Mouse (Mus musculus) kidney, adult 8-10 months (tissue): ENCODE measurements around the gene Styxl1.

Experiments used
- DNase-seq, 2 experiments: peaks; one replicate each; pipeline ENCODE4 v3.0.0; 2022

Gene Styxl1

GRCm38 (mm10) chr5:135724536-135725322, 53.5 kb downstream of the Styxl1 start:
- DNase-seq: no peak

- DNase-seq: peak; percentile 57 to 63
These were observed 54.9 kb downstream of the Styxl1 start for GRCm38 (mm10) chr5:135723165-135723751.

GRCm38 (mm10) chr5:135722121-135722520, 56.1 kb downstream of the Styxl1 start:
- peak in 1 of 2 experiments; percentile 52 for DNase-seq

- DNase-seq: no peak
These were observed 57.1 kb downstream of the Styxl1 start for GRCm38 (mm10) chr5:135721076-135721475.

- DNase-seq: no peak
These were observed 58.1 kb downstream of the Styxl1 start for GRCm38 (mm10) chr5:135720121-135720520.

- no peak for DNase-seq
These were observed 58.5 kb downstream of the Styxl1 start for GRCm38 (mm10) chr5:135719586-135720120.

- no peak for DNase-seq
These were observed 62.6 kb downstream of the Styxl1 start for GRCm38 (mm10) chr5:135715624-135716023.

GRCm38 (mm10) chr5:135713441-135714218, 64.6 kb downstream of the Styxl1 start:
- peak; percentile 71 to 77 for DNase-seq

- DNase-seq: no peak
These were observed 65.4 kb downstream of the Styxl1 start for GRCm38 (mm10) chr5:135712803-135713202.

- peak; percentile 81 to 87 for DNase-seq
These were observed 66.4 kb downstream of the Styxl1 start for GRCm38 (mm10) chr5:135711582-135712355.

- DNase-seq: no peak
These were observed 67.5 kb downstream of the Styxl1 start for GRCm38 (mm10) chr5:135710599-135711214.

- no peak for DNase-seq
These were observed 68.5 kb downstream of the Styxl1 start for GRCm38 (mm10) chr5:135709716-135710115.

- peak; percentile 90 to 94 for DNase-seq
These were observed 70.3 kb downstream of the Styxl1 start for GRCm38 (mm10) chr5:135707855-135708254.

- DNase-seq: no peak
These were observed 71.1 kb downstream of the Styxl1 start for GRCm38 (mm10) chr5:135707039-135707438.

- DNase-seq: no peak
These were observed 72.8 kb downstream of the Styxl1 start for GRCm38 (mm10) chr5:135705383-135705782.

GRCm38 (mm10) chr5:135703431-135703830, 74.8 kb downstream of the Styxl1 start:
- no peak for DNase-seq

GRCm38 (mm10) chr5:135702682-135703192, 75.4 kb downstream of the Styxl1 start:
- DNase-seq: no peak

GRCm38 (mm10) chr5:135702190-135702589, 76.0 kb downstream of the Styxl1 start:
- no peak for DNase-seq

GRCm38 (mm10) chr5:135701601-135702000, 76.6 kb downstream of the Styxl1 start:
- no peak for DNase-seq

GRCm38 (mm10) chr5:135697711-135698111, 80.5 kb downstream of the Styxl1 start:
- no peak for DNase-seq
